Comparison of ENCODE assay signal across 14 mouse cellular contexts in genomic region chr9:25656534-25656933, GRCm38 (mm10).
DNase-seq lines count a peak whose midpoint lies in the region; ATAC-seq lines count a peak whose summit lies in the region.
"Had no signal": no experiment of that assay in that cellular context is flagged by ENCODE, and none has a peak within 500 bp of the region (broad histone marks: within the 10 kb centered on the region; RNA-seq: fewer than 3 reads in every experiment).

No protein-coding gene starts in this region.

- no peak overlapping the region for H3K4me3 ChIP-seq in hindbrain, embryonic 16.5 days (ENCODE audit: low read length)
- H3K4me3 ChIP-seq in hindbrain, embryonic 12.5 days, result no peak overlapping the region
- H3K4me3 ChIP-seq in forebrain, embryonic 14.5 days (ENCODE audit: low read depth, low read length), result no peak overlapping the region
- no peak overlapping the region for H3K4me3 ChIP-seq in neural tube, embryonic 15.5 days (replicated peaks)
- H3K4me3 ChIP-seq: embryonic facial prominence, embryonic 15.5 days; left cerebral cortex, adult 2 months; liver, embryonic 13.5 days; midbrain, embryonic 12.5 days; myocyte had no signal

- H3K27ac ChIP-seq in hindbrain, embryonic 16.5 days (ENCODE audit: low read depth, low read length), result no peak overlapping the region
- no peak overlapping the region for H3K27ac ChIP-seq in hindbrain, embryonic 12.5 days
- H3K27ac ChIP-seq in forebrain, embryonic 14.5 days (ENCODE audit: low read depth, low read length), result peak overlapping the region; percentile 52; the same call in 1 of the 2 replicates
- H3K27ac ChIP-seq in neural tube, embryonic 15.5 days (replicated peaks), result no peak overlapping the region; the same call in 1 of the 2 replicates
- H3K27ac ChIP-seq: embryonic facial prominence, embryonic 15.5 days; left cerebral cortex, adult 2 months; liver, embryonic 13.5 days; midbrain, embryonic 12.5 days had no signal

- H3K9me3 ChIP-seq in hindbrain, embryonic 16.5 days (ENCODE audit: control insufficient read depth, low read length), result no peaks in the 10 kb centered on the region
- H3K9me3 ChIP-seq in hindbrain, embryonic 12.5 days (replicated peaks), result no peaks in the 10 kb centered on the region
- no peaks in the 10 kb centered on the region for H3K9me3 ChIP-seq in forebrain, embryonic 14.5 days (replicated peaks; ENCODE audit: control insufficient read depth, low read length)
- H3K9me3 ChIP-seq in neural tube, embryonic 15.5 days (replicated peaks), result no peaks in the 10 kb centered on the region
- H3K9me3 ChIP-seq: embryonic facial prominence, embryonic 15.5 days; liver, embryonic 13.5 days; midbrain, embryonic 12.5 days had no signal

- no peaks in the 10 kb centered on the region for H3K27me3 ChIP-seq in hindbrain, embryonic 16.5 days (replicated peaks; ENCODE audit: control insufficient read depth, insufficient read depth, low read length)
- H3K27me3 ChIP-seq in hindbrain, embryonic 12.5 days, result no peaks in the 10 kb centered on the region
- no peaks in the 10 kb centered on the region for H3K27me3 ChIP-seq in forebrain, embryonic 14.5 days (replicated peaks; ENCODE audit: control insufficient read depth, insufficient read depth, low read length)
- no peaks in the 10 kb centered on the region for H3K27me3 ChIP-seq in neural tube, embryonic 15.5 days (replicated peaks)
- H3K27me3 ChIP-seq: embryonic facial prominence, embryonic 15.5 days; liver, embryonic 13.5 days; midbrain, embryonic 12.5 days had no signal

- ATAC-seq in hindbrain, embryonic 16.5 days, result 0 out of 2 replicates have a peak, but pooled peaks have one; percentile 30
- no peak for ATAC-seq in hindbrain, embryonic 12.5 days (ENCODE audit: low FRiP score)
- peak; percentile 60 for ATAC-seq in forebrain, embryonic 14.5 days
- peak; percentile 57; the same call in 1 of the 2 replicates for ATAC-seq in neural tube, embryonic 15.5 days (ENCODE audit: low FRiP score)
- ATAC-seq: inflammation-experienced regulatory T-cells, adult 6 months had no signal

- 86% methylated on average over 3 of the region's 3 CpGs for WGBS in hindbrain, embryonic 16.5 days
- 88% methylated on average over 3 of the region's 3 CpGs for WGBS in hindbrain, embryonic 12.5 days
- 75% methylated on average over 3 of the region's 3 CpGs for WGBS in forebrain, embryonic 14.5 days
- WGBS in neural tube, embryonic 15.5 days, result 90% methylated on average over 3 of the region's 3 CpGs

- H3K4me1 ChIP-seq in hindbrain, embryonic 16.5 days (ENCODE audit: control insufficient read depth, insufficient read depth, low read depth, low read length), result no peaks in the 10 kb centered on the region
- H3K4me1 ChIP-seq in hindbrain, embryonic 12.5 days, result no peaks in the 10 kb centered on the region
- H3K4me1 ChIP-seq in forebrain, embryonic 14.5 days (ENCODE audit: control insufficient read depth, insufficient read depth, low read length), result no peaks in the 10 kb centered on the region
- no peaks in the 10 kb centered on the region for H3K4me1 ChIP-seq in neural tube, embryonic 15.5 days
- H3K4me1 ChIP-seq: embryonic facial prominence, embryonic 15.5 days; liver, embryonic 13.5 days; midbrain, embryonic 12.5 days had no signal

- no peaks in the 10 kb centered on the region for H3K36me3 ChIP-seq in hindbrain, embryonic 16.5 days (ENCODE audit: control insufficient read depth, insufficient read depth, low read length)
- no peaks in the 10 kb centered on the region for H3K36me3 ChIP-seq in hindbrain, embryonic 12.5 days
- no peaks in the 10 kb centered on the region for H3K36me3 ChIP-seq in forebrain, embryonic 14.5 days (ENCODE audit: control insufficient read depth, insufficient read depth, low read length)
- H3K36me3 ChIP-seq in neural tube, embryonic 15.5 days, result no peaks in the 10 kb centered on the region
- H3K36me3 ChIP-seq: embryonic facial prominence, embryonic 15.5 days; liver, embryonic 13.5 days; midbrain, embryonic 12.5 days had no signal

- no peak overlapping the region for H3K9ac ChIP-seq in hindbrain, embryonic 16.5 days (ENCODE audit: low read depth, low read length)
- H3K9ac ChIP-seq in hindbrain, embryonic 12.5 days, result no peak overlapping the region
- H3K9ac ChIP-seq in forebrain, embryonic 14.5 days (ENCODE audit: low read length), result no peak overlapping the region
- H3K9ac ChIP-seq in neural tube, embryonic 15.5 days (replicated peaks), result no peak overlapping the region
- H3K9ac ChIP-seq: embryonic facial prominence, embryonic 15.5 days; liver, embryonic 13.5 days; midbrain, embryonic 12.5 days had no signal

- H3K4me2 ChIP-seq in hindbrain, embryonic 16.5 days (ENCODE audit: low read length), result no peak overlapping the region
- no peak overlapping the region for H3K4me2 ChIP-seq in hindbrain, embryonic 12.5 days (replicated peaks)
- H3K4me2 ChIP-seq in forebrain, embryonic 14.5 days (ENCODE audit: low read length), result no peak overlapping the region
- H3K4me2 ChIP-seq in neural tube, embryonic 15.5 days, result no peak overlapping the region
- H3K4me2 ChIP-seq: embryonic facial prominence, embryonic 15.5 days; liver, embryonic 13.5 days; midbrain, embryonic 12.5 days had no signal

- peak; percentile 7 for DNase-seq in ZHBTc4 (ENCODE audit: low read depth, low spot score)
- no peak for DNase-seq in forebrain, embryonic 14.5 days (ENCODE audit: low spot score)
- no peak for DNase-seq in spleen, adult 12 weeks (ENCODE audit: low spot score)
- DNase-seq in heart, postnatal 36 days, result no peak
- DNase-seq: gastrocnemius, postnatal 25 days; liver, embryonic 13.5 days had no signal

- intact Hi-C loops in heart, postnatal 36 days (cut with DNase I), result loop anchor here (1.0 to 5.0 kb wide), 2 partner anchors 1106 to 1120 kb away; no protein-coding TSS in a partner anchor
